Mouse (Mus musculus) layer of hippocampus, adult 18-20 months (tissue): Measurements from ENCODE around the gene Ptgs2. TPM values are rescaled to one million over a fixed set of nuclear protein-coding genes. Genes with fewer than 3 reads are reported as not detected.

Experiments
- DNase-seq, 2 experiments: peaks; one replicate each; pipeline ENCODE4 v3.0.0; 2022; ENCODE audit warnings: low spot score in 2 of 2
- microRNA-seq, 2 experiments: library from miRNA; unstranded; fragments of <30 nt; microRNA quantifications; one replicate each; pipeline ENCODE4 v1.2.0; 2021
- total RNA-seq, 2 experiments: library from RNA; stranded (reverse); gene quantifications; 2 replicates each; pipeline ENCODE4 v1.2.3; 2021

The Ptgs2 gene
- total RNA-seq, 2 experiments from 2014 or later: 16.4 to 18.1 TPM

GRCm38 (mm10) chr1:150145049-150145448, 45.2 kb downstream of the Ptgs2 start:
- DNase-seq: no peak

DNA sequence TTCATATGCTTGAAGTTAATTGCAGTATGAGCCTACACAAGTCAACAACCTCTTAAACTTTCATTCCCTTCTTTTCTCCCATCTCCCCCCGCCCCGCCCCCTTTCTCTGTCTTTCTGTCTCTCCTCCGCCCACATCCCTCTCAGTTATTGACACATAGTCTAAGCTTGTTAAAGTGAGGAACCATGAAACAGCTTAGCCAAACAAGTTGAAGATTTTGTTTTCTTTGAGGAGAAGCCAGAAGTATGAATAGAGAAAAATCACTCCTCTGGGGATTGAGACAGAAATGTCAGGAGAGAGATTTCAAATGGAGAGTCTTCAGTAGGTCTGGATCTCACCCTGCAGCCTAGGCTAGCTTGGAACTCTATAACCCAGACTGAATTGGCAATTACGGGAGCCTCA, 47.4 kb downstream of the Ptgs2 start:
- DNase-seq: no peak

DNA sequence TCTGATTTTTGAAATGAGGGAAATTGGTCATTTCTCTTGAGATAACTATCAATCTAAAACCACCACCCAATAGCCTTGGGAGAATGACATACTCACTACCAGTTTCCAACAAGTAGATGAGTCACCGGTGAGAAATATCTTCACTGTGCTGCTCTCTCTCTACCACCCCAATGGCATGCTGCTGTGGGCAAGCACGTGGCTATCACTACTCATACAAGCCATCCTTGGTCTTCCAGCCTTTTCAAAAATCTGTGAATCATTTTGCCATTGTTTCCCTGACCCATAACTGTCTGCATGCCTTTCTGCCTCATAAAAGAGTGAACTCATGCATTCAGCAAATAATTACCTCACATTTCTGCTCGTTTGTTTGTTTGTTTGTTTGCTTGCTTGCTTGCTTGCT, 51.6 kb downstream of the Ptgs2 start:
- DNase-seq: no peak

Small RNA genes within 50 kb of the gene (microRNA-seq; reads per million reads assigned to microRNA genes)
- 0 reads per million in 2 experiments for gene Gm44329

Other genes with a start within 250 kb of the Ptgs2 start
- gene Pla2g4a, start 138.7 kb upstream of the Ptgs2 start, total RNA-seq: 1 to 10 TPM; 1.5 to 1.7 TPM
- gene Pdc, start 219.4 kb downstream of the Ptgs2 start, total RNA-seq: not detected